Mouse (Mus musculus): ENCODE measurements at regions not wholly inside any gene's neighbourhood (a gene's known extent, or its start where the extent isn't known, plus 50 kb on each side); places are given as distances from the start of the nearest gene placed in this dataset.

DNA sequence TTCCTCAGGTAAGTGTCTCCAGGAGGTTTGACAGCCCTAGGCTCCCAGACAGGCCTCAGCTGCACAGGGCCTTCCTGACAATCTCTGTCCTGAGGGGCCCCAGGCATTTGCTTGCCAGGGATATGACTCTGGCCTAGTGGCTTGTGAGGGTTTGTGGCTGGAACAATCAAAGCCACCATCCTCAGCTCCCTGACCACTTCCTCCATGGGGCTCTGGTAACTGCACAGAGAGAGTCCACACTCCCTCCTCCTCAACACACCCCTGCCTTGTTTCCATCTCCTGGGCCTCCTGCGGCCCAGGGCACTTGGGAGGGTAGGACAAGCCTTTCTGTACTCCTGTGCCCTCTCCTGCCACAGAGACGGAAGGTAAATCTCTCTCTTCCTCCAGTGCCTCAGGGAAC, 144.6 kb downstream of the Zfp36l2 start:
- TF ChIP-seq POLR2A (IDR thresholded peaks at IDR 0.05; ENCODE audit: extremely low read depth, insufficient read depth, low read length) (no peak), CTCF (IDR thresholded peaks at IDR 0.05; ENCODE audit: extremely low read depth, insufficient read depth, low read length) (no peak)

Data from cortical plate, adult 2 months (tissue).